14 mouse cellular contexts compared by ENCODE assay signal in genomic region chr15:6953970-6954791, GRCm38 (mm10).
DNase-seq lines count a peak whose midpoint lies in the region; ATAC-seq lines count a peak whose summit lies in the region.
"Had no signal": no experiment of that assay in that cellular context is flagged by ENCODE, and none has a peak within 500 bp of the region (broad histone marks: within the 10 kb centered on the region; RNA-seq: fewer than 3 reads in every experiment).

No protein-coding gene starts in this region.

- DNase-seq in heart, adult 11 months: peak; percentile 78
- no peak for DNase-seq in heart, adult 18-20 months
- peak; percentile 43 to 44 for DNase-seq in right cerebral cortex, adult 2 months (ENCODE audit: low spot score in 2 of 2)
- no peak for DNase-seq in right cerebral cortex, postnatal 10 days (ENCODE audit: low spot score in 2 of 2)
- DNase-seq in left cerebral cortex, postnatal 36 days (ENCODE audit: low spot score in 2 of 2): peak; percentile 17 to 26
- peak; percentile 55 for DNase-seq in telencephalon, adult 2 months (ENCODE audit: low read depth, low spot score)
- DNase-seq in c-Kit-positive CD71-positive TER-119-positive erythroid progenitor cells, embryonic 14.5 days (ENCODE audit: low spot score): no peak
- DNase-seq: adrenal gland, postnatal 25 days; cerebellum, adult 11 months; forebrain, postnatal 0 days; heart, adult 2 months; heart, postnatal 14 days; kidney, adult 9 months had no signal

- intact Hi-C loops in left cerebral cortex, postnatal 36 days (cut with DNase I): no loop called here

- no peak for ATAC-seq in cerebellum, adult (ENCODE audit: insufficient number of reproducible peaks, low FRiP score, low TSS enrichment)
- ATAC-seq: forebrain, postnatal 0 days had no signal

Comparison
In these comparisons a context has a peak if more than half of its experiments do, and no peak if none do; other contexts are left out.
1. DNase-seq: peak in heart, adult 11 months (single experiment), right cerebral cortex, adult 2 months (2 of 2), left cerebral cortex, postnatal 36 days (2 of 2) and telencephalon, adult 2 months (single experiment); none in heart, adult 18-20 months (0 of 2), right cerebral cortex, postnatal 10 days (0 of 2) and c-Kit-positive CD71-positive TER-119-positive erythroid progenitor cells, embryonic 14.5 days (single experiment).